Mouse (Mus musculus) small intestine, adult 2 months (tissue): ENCODE measurements around the gene Sdr9c7.

Experiments
- CTCF ChIP-seq: fragments of 200-500 bp; IDR thresholded peaks from 2 replicates; pipeline ENCODE4 v1.5.1; 2012; ENCODE audit warnings: low read depth, mild to moderate bottlenecking, control low read depth, inconsistent platforms, low read length, moderate library complexity, mixed read lengths; ENCODE audit not compliant: insufficient replicate concordance, insufficient read length; ENCODE audit errors: extremely low read depth
- POLR2A ChIP-seq: fragments of 200-500 bp; IDR thresholded peaks from 2 replicates; pipeline ENCODE4 v1.6.1; 2012; ENCODE audit warnings: low read depth, mild to moderate bottlenecking, control low read depth, inconsistent platforms, low read length, moderate library complexity

DNA sequence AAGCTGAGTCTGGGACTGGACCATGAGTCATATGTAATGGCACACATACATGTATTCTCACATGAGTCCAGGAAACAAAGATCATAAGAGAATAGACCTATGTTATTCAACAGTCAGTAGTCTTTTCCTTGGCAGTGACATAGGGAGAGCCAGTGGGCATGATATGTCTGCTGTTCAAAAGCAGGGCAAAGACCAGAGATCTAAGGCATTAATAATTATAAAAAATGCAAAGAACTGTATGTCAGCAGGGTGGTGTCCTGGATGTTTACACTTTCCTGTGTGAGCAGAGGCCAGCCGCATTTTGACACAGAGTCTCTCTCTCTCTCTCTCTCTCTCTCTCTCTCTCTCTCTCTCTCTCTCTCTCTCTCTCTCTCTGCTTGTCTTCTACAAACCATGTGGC is 48.7 kb upstream of the Sdr9c7 start, which contains the start of gene Rdh19:
- TF ChIP-seq CTCF = no peak
- TF ChIP-seq POLR2A = no peak
